Mouse (Mus musculus) c-Kit-positive CD71-positive TER-119-positive erythroid progenitor cells, embryonic 14.5 days (primary cell): ENCODE measurements at regions not wholly inside any gene's neighbourhood (a gene's known extent, or its start where the extent isn't known, plus 50 kb on each side); places are given as distances from the start of the nearest gene placed in this dataset.
"Not testable (repeated sequence)": the region's sequence is repeated elsewhere in the genome, so short reads cannot be mapped to it uniquely, and the experiment has no call there.

ENCODE experiments used
- DNase-seq: peaks from one replicate; pipeline ENCODE4 v3.0.0-alpha.2; 2013; ENCODE audit warnings: low spot score

DNA sequence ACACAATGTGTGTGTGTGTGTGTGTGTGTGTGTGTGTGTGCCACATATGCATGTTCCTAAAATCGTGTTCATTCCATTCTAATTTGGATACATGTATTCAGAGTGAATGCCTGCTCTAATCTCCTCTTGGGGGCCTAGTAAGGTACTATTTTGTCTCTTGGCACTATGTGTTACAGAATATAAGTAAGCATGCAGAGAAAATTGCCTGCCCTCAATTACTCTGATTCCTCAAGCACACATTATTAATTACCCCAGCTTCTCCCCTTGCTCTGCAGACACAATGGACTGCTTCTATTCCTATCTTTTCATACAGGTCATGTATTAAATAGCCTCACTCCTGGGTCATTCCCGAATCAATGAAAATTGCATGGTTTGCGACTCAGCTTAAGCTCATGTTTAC, 406.3 kb downstream of the Trib2 start:
- DNase-seq: no peak

DNA sequence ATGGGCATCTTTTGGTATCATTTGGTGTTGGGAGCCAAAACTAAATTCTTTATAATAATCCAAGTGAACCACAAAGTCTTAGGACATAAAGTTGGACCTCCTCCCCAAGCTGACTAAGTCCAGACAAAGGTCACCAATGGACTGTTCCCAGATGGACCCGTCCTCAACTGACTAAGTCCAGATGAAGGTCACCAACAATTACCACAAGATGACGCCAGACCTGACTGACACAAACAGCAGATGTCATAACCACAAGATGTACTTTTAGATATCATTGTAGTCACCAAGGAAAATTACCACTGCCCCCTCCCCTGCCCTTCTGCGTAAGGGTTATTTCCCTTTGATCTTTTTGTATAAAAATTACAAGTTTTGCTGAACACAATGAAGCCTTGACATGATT, 409.1 kb downstream of the Trib2 start:
- DNase-seq: not testable (repeated sequence)

DNA sequence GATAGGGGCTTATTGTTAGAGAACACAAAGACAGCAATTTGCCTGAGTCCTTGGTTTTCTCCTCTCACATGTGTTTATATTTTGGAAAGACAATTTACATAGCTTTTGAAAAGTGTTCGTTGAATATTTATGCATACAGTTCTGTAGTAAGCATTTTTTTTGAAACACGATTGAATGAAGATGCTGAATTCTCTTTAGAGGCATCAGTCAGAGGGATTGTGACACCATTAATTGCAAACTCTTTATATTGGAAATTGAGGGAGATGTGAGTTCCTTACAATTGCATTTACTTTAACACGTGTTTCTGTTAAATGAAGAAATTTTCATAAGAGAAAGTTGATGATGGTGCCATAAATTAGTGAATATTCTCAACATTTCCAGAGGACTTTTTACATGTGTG, 424.1 kb downstream of the Trib2 start:
- DNase-seq: no peak

DNA sequence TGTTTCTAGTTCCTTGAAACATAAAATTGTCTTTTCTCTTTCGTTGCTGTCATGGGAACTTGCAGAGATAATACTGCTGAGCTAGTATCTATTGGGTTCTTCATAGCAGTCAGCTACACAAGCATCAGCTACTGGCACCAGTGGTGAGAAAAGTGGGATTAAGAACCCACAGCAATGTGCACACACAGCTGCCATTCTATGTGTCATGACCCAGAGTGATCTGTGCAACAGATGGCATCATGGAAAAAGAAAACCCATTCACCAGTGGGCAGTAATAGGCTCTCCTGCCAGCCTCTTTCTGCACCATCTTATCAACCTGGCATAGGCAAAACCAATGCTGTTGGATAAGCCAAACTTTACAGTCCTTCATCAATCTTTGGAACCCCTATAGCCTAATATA, 428.1 kb downstream of the Trib2 start:
- DNase-seq: no peak

DNA sequence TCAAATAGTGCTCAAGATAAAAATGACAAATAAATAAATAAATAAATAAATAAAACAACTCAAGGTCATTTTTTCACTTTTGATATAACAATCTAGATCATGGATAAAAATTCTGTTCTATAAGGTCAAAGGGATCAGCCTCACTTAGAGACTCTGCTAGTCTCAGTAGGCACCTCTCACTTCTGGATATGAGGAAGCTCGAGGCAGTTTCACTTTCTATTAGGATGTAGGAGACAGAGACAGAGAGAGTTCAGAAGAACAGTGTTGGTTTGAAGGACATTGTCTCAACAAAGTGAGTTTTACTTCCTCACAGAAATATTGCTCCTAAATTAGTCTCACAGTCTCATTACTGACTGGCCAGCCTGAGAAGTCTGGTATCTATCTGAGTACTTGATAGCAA, 458.9 kb downstream of the Trib2 start:
- DNase-seq: no peak

DNA sequence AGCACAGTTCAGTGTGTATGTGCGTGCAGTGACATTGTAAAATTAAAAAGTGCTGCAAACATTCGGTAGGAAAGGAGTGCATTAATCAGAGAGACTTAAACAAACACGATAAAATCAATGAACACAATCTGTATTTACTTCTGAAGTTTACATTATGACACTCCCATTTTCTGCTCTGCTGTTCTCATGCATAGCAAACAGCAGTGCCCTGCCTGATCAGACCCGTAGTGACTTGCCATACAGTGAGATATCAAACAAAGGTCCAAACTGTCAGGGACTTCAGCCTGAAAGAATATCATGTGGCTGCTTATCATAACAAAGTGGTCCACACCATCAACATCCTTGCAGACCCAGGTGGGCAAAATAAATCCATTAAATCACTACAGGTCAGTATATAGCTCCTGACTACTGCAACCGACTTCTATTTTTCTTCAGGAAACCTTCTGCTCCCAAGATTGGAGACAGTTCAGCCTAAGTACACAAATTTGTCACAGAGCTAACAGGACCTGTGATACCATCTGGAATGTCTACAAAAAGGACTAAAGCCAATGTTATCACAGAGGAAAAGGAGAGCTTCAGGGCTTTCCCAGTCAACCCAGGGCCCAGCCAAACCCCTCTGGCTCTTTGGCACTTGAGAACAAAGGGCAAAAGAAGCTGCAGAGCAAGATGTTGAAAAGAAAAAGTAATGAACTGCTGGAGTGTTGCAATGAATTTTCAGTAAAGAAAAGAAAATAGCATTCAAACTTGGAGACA, 495.8 kb downstream of the Trib2 start:
- DNase-seq: no peak

DNA sequence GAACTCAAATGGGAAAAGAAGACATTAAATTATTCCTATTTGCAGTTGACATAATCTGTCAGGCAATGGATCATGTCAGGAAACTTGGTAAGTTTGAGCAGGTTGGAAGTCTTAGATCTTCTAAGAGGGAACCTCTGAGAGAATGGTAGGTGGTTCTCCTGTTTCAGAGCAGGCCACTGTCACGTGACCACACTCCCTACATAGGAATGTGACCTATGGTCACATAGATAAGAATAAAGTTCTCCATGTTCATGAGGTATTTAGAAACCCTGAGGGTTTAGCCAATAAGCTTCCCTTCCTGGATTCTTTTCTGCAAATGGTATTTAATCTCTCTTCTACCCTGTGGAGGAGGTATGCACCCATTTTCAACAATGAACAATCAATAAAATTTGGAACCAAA, 497.1 kb downstream of the Trib2 start:
- no peak for DNase-seq

DNA sequence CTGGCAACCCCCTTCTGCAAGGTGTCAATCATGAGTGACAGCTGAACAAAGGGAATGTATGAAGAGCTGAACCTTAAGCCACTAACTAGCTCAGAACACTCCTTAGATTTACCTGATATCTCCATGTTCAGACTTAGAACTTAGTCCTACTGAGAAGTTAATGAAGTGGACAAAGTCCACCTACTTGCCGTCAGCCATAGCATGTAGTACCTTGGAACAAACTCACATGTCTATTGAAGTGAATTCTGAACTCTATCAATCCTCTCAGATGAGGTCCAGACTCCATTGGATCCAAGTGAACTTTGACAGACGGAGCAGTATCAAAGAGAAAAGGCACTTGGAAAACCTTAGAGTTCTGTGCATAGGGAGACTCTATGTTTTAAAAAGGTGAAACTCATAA, 521.8 kb downstream of the Trib2 start:
- no peak for DNase-seq

DNA sequence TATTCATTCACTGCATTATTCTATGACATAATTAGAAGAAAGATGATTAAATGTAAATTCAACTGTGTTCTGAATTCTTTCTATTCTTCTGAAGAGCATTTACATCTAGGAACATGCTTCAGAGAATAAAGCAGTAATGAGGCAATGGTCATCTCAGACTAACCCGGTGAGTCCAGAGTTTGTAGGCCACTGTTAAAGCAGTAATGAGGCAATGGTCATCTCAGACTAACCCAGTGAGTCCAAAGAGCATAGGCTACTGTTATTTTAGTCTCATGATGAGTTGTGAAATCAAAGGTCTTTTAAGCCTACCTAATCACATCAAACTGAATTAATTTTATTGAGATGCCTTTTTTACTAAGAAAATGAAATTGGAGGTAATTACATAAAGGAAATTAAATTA, 554.6 kb downstream of the Trib2 start:
- no peak for DNase-seq

DNA sequence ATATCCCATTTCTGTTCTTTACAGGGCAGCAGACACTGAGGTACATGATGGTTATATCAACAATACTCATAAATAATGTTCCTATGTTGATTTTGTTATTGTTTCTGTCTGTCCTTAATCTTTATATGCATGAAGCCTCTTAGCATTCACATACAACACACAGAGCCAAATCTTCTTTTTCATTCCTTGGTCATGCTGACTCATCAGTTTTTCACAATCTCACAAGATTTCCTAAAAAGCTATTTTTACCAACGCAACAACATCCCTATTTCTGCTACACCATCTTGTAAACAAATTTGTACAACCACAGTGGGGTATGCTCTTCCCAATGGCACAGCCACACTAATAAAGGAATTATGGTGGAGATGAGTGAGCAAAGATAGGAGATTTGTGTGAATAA, 555.1 kb downstream of the Trib2 start:
- DNase-seq: no peak

DNA sequence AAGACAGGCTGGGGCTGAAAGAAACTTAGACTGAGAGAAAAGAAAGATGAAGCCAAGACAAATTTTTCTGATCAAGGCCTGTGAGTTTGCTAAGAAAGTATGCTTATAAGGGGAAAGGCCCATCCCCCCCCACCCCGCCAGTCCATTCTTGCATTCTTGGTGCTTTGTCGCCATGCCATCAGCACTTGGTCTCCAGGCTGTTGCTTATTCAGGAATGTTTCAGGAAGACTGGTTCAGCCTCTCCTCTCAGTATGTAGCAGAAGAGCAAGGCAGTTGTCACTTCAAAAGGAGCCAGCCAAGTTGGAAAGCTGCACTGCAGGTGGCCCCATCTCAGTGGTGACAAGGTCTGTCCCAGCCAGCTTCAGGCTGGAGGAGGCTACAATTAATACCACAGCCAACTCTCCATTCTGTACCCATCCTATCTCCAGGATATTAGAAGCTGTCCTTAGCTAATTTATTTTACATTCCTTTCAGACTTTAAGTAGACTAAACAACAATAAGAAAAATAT, 555.8 kb downstream of the Trib2 start:
- no peak for DNase-seq

DNA sequence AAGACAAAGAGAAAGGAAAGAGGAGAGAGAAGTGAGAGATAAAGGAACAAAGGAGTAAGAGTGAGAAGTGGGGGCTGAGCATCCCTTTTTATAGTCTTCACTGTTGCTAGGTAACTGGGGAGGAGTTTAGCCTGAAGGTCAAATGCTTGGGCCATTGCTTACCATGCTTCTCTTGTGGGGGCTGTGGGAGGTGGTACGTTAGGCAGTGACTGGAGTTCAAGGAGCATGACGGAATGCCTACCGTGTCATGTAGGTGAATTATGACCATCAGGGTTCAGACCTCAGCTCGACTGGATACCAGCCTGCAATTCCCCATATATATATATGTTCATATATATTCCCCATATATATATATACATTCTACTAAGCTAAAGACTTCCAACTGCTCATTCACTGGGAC, 571.8 kb downstream of the Trib2 start:
- DNase-seq: no peak

DNA sequence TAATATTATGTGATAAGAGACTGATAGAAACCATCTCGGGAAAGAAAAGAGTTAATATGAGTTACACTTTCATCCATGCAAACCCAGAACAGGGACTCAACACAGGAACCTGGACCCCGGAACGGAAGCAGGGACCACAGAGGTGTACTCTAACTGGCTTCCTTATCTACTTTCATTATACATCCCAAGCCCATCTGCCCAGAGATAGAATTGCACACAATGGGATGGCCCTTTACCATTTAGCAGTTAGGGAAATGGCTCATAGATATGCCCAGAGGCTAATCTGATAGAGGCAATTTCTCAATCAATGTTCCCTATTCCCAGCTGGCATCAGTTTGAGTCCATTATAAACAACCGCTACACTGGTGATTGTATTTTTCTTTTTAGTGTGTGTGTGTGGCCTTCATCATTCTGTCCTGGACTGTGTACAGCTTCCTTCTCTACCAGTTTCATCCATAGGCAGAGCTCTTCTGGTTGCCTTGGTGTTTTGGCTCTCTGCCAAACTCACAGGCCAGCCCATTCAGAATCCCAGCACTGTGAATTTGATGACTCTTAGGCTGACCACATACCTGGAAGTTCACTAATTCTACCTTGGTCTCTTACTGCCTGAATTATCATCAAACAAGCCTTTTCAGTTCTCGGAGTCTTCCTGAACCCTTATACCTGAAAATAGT, 594.1 kb downstream of the Trib2 start:
- no peak for DNase-seq

DNA sequence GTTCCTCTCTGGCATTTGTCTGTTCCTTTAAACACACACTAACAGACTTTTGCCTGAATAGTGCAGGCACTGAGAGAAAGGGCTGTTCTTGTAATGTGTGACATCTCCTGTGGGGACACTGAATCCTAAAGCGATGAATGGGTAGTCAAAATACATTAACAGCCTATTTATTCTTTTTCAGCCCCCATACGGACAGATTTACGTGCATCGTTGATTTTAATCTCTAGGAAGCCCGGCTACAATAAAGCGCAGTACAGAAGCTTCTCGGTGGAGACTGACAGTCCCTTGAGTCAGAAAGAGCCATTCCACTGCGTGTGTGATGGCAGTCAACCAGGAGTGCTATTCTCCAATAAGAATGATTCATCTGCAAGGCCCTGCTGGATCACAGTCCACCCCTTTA, 598.2 kb downstream of the Trib2 start:
- DNase-seq: no peak

DNA sequence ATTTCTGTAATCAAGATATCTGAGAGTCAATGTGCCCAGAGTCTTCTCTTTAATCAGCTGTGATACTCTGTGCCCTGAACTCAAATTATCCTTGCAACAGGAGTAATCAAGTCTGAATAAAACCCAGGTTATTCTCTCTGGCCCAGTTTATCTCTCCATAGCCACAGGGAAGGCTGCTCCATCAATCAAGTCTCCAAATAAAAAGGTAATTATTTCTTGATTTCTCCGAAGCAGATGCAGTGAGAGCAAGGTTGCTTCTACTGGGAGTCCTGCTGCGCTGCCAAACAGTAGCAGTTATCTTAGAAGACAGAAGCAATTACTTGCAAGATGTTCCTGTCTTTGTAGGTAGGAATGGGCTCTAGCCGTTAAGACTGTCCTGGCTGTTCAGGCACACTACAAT, 600.5 kb downstream of the Trib2 start:
- DNase-seq: no peak

DNA sequence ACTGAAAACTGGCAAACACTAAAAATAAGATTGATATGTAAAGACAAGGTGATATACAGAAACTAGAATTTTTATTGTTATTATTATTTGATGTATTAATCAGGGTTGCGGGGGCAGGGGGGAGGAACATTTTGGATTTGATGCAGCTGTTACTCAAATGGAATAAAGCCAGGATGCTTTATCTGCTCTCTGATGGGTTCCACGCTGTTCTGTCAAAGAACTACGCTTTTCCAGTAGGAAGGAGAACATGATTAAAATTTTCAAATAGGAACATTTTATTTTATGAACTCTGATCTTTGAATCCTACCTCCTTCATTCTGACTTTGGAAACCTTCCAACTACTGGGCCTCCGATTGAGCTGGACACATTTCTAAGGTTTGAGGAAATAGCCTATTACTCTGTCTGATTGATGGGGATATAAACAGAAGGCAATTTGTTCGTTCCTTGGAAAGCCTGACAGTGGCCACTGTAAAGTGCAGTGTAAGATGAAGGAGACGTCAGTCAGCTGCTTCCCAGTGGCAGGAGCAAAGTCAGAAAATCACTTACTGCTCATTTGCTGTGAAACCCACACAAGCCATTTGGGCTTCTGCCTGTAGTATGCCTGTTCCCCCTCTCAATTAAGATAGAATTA, 642.2 kb downstream of the Trib2 start:
- no peak for DNase-seq

DNA sequence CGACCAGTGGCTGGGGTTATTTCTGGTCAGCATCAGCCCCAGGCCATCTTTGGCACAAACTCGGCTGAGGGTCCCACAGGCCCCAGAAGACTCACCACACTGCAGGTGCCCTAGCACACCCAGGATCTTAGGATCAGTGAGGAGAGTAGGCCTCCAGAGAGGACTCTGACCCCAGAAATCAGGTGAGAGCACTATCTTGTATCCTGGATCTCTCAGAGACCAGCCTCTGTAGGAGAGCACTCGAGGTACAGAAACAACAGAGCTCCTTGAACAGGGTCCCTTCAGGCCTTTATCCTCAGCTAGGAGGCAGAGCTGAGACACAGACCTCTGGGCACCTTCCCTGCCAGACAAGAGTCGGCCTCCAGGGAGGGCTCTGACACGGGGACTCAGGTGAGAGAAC, 654.1 kb downstream of the Trib2 start:
- no peak for DNase-seq

DNA sequence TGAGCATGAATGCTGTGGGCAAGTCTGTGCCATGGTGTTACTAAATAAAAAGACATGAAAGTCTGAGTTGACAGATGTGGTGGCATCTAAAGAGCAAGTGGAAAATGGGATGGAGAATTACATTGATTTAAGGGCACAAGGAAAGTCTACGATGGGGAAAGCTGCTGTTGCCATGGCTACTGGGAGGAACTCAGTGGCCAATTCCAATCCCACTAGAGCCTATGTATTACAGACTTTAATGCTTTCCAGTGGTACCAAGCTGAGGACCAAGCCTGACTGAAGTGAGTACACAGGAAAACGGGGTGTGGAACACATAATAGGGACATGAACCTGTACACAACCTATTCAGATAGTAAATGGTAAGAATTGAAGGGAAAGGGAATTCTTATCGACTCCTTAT, 654.9 kb downstream of the Trib2 start:
- no peak for DNase-seq

DNA sequence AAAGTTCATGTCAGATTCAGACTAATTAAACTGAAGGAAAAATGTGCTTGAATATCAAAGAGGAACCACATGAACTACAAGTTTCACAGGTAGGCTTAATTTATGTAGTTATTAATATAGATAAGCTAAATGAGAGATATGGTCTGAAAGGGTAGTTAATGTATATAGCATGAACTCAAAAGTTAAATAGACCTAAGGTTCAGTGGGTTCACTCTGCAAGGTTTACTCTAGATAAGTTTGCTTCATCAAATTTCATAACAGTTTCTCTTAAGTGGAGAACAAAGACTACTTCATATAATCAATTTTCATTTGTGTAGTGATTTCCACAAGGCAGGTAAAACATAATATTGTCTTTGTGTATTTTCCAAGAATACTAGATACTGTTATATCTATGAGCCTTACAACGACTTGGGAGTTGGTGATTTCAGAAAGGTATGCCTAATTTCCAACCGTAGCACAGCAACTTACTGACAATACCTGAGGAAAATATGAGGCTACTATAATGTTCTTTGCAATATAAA, 656.2 kb downstream of the Trib2 start:
- no peak for DNase-seq

DNA sequence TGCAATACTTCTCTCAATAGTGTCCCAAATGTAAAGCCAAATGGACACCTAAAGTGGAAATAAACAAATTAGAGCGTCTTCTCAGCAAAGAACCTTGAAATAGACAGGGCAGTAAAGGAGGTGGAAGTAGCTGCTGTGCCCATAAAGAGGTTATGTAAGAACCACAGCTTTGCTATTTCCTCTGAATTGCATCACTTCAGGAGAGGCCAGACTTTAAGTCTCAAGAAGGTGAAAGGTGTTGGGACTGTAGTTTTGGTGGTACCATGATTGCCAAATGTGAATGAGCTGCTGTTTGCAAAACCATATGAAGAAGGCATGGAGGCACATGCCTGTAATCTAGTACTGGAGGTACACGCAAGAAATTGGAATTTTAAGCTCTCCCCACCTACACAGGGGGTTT, 670.3 kb downstream of the Trib2 start:
- DNase-seq: no peak

DNA sequence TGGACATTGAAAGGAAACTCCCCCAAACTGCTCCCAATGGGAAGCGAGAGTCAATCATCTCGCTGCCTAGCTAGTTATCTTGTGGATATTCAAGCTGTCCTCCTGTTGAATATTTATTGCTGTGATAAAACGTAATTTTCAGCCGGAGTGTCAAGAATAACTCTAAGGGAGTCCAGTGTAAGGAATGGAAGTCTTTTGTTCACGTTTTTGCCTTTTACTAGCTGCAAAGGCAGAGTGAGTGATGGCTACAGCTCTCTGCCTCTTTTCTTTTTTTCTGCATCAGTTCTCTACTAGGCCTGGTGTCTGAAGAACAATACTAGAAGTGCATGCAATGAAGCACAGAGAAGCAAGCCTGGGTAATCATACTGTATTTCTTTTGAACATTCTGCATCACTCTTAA, 679.7 kb downstream of the Trib2 start:
- DNase-seq: no peak

DNA sequence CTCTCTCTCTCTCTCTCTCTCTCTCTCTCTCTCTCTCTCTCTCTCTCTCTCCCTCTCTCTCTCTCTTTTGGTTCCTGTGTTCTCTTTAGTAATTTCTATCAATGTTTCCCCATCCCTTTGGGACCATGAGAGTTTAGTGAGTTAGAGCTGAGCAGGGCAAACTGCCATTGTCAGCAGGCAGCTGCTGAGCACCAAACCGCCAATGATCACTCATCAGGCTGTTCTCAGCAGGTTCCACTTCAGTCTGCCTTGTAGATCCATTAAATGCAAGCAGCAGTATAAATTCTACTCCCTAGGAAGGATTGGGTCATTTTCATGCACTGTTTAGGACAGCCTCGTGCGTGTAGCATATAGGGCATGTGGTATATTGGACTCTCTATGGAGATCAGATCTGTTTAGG, 692.5 kb downstream of the Trib2 start:
- no peak for DNase-seq

DNA sequence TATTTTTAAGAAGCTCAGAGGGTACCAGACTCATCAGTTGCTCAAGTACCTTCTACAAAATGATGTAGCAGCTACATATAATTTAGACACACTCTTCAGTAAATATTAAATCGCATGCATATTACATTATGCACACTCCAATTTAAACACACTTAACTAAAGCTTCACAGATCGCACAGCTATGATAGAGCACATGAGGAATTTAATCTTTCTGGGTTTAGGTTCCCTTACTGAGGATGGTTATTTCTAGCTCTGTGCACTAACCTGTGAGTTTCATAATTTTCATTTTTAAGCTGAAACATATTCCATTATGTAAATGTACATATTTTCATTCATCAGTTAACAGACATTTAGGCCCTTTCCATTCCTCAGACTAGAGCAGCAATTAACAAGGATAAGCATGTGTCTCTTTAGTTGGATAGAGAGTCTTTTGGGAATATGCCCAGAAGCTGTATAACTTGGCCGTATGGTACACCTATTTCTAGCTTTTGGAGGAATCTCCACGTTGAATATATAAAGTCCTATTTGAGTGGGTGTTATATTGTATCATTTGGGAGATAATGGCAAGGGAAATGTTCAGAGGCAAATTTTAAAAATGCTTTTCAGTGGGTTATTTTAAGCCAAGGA, 694.0 kb downstream of the Trib2 start:
- no peak for DNase-seq
